Mouse (Mus musculus) layer of hippocampus, adult 18-20 months (tissue): ENCODE measurements around the gene Apba3. TPM values are rescaled to one million over a fixed set of nuclear protein-coding genes. Genes with fewer than 3 reads are reported as not detected.
A peak's percentile ranks its signal among the peaks of the same experiment; 100 is the strongest.

Experiments
- DNase-seq, 2 experiments: peaks; one replicate each; pipeline ENCODE4 v3.0.0; 2022; ENCODE audit warnings: low spot score in 2 of 2
- total RNA-seq, 2 experiments: library from RNA; stranded (reverse); gene quantifications; 2 replicates each; pipeline ENCODE4 v1.2.3; 2021

Apba3 gene
- total RNA-seq, 2 experiments from 2014 or later, result 39.3 to 40.9 TPM

GRCm38 (mm10) chr10:81249442-81249841 is 17.3 kb upstream of the Apba3 start:
- DNase-seq, result no peak

GRCm38 (mm10) chr10:81252424-81253419 is 14.0 kb upstream of the Apba3 start, which contains the start of gene Matk:
Gene Matk, plus strand, starts transcription at chr10:81252935.
- peak; percentile 90 to 94 for DNase-seq

GRCm38 (mm10) chr10:81254886-81255285 is 11.9 kb upstream of the Apba3 start:
- no peak for DNase-seq

GRCm38 (mm10) chr10:81257158-81258039 is 9.4 kb upstream of the Apba3 start:
- peak in 1 of 2 experiments; percentile 51 for DNase-seq

GRCm38 (mm10) chr10:81259225-81259884 is 7.4 kb upstream of the Apba3 start:
- DNase-seq, result peak in 1 of 2 experiments; percentile 51

- no peak for DNase-seq
Observed at GRCm38 (mm10) chr10:81261025-81261424, 5.7 kb upstream of the Apba3 start.

- no peak for DNase-seq
Observed at GRCm38 (mm10) chr10:81265540-81265939, 1.2 kb upstream of the Apba3 start.

- peak; percentile 78 to 92 for DNase-seq
Observed at GRCm38 (mm10) chr10:81268056-81268455, 1.3 kb downstream of the Apba3 start.

GRCm38 (mm10) chr10:81268643-81269412 is 2.1 kb downstream of the Apba3 start:
- DNase-seq, result no peak

- DNase-seq, result no peak
Observed at GRCm38 (mm10) chr10:81272356-81272755, 5.6 kb downstream of the Apba3 start.

GRCm38 (mm10) chr10:81273842-81274241 is 7.1 kb downstream of the Apba3 start:
- DNase-seq, result no peak

- no peak for DNase-seq
Observed at GRCm38 (mm10) chr10:81277676-81278075, 10.9 kb downstream of the Apba3 start.

- no peak for DNase-seq
Observed at GRCm38 (mm10) chr10:81279496-81279895, 12.7 kb downstream of the Apba3 start.

- DNase-seq, result no peak
Observed at GRCm38 (mm10) chr10:81284189-81284588, 17.4 kb downstream of the Apba3 start.

- no peak for DNase-seq
Observed at GRCm38 (mm10) chr10:81284719-81285118, 18.0 kb downstream of the Apba3 start.

- peak; percentile 67 to 81 for DNase-seq
Observed at GRCm38 (mm10) chr10:81285694-81286450, 19.1 kb downstream of the Apba3 start.

- DNase-seq, result no peak
Observed at GRCm38 (mm10) chr10:81286586-81286985, 19.8 kb downstream of the Apba3 start.

GRCm38 (mm10) chr10:81287513-81288157 is 20.9 kb downstream of the Apba3 start:
- DNase-seq, result no peak

GRCm38 (mm10) chr10:81288601-81289000 is 21.8 kb downstream of the Apba3 start:
- DNase-seq, result no peak
